In genomic region chr12:86681626-86682025, GRCm38 (mm10) we compare ENCODE assay signal across 13 mouse cellular contexts. TPM values are rescaled to one million over a fixed set of nuclear protein-coding genes. Genes with fewer than 3 reads are reported as not detected.
DNase-seq lines count a peak whose midpoint lies in the region; ATAC-seq and TF ChIP-seq lines count a peak whose summit lies in the region.
"Had no signal": no experiment of that assay in that cellular context is flagged by ENCODE, and none has a peak within 500 bp of the region (broad histone marks: within the 10 kb centered on the region; RNA-seq: fewer than 3 reads in every experiment).

No protein-coding gene starts in this region.

- intact Hi-C loops in heart, postnatal 10 days (cut with DNase I), result no loop called here

- peak overlapping the region; percentile 5; the same call in 1 of the 2 replicates for H3K4me2 ChIP-seq in heart, embryonic 11.5 days
- peak overlapping the region; percentile 32 for H3K4me2 ChIP-seq in lung, embryonic 16.5 days (ENCODE audit: low read depth, low read length)
- no peak overlapping the region for H3K4me2 ChIP-seq in lung, postnatal 0 days (replicated peaks; ENCODE audit: low read depth, low read length)
- H3K4me2 ChIP-seq in hindbrain, embryonic 14.5 days (replicated peaks), result peak overlapping the region; percentile 78
- peak overlapping the region; percentile 0 for H3K4me2 ChIP-seq in stomach, embryonic 16.5 days (ENCODE audit: low read depth, low read length)

- no peaks in the 10 kb centered on the region for H3K27me3 ChIP-seq in heart, embryonic 11.5 days (ENCODE audit: control insufficient read depth, insufficient read depth, low read length)
- H3K27me3 ChIP-seq in lung, embryonic 16.5 days (ENCODE audit: control insufficient read depth, insufficient read depth, low read depth, low read length), result no peaks in the 10 kb centered on the region
- no peaks in the 10 kb centered on the region for H3K27me3 ChIP-seq in lung, postnatal 0 days (replicated peaks; ENCODE audit: insufficient read depth, low read length)
- no peaks in the 10 kb centered on the region for H3K27me3 ChIP-seq in hindbrain, embryonic 14.5 days (ENCODE audit: control insufficient read depth, insufficient read depth, low read length)
- no peaks in the 10 kb centered on the region; the same call in 1 of the 2 replicates for H3K27me3 ChIP-seq in stomach, embryonic 16.5 days (ENCODE audit: control insufficient read depth, insufficient read depth, low read length)

- no peak overlapping the region for H3K9ac ChIP-seq in heart, embryonic 11.5 days (ENCODE audit: low read depth, low read length)
- no peak overlapping the region for H3K9ac ChIP-seq in lung, embryonic 16.5 days (ENCODE audit: low read length)
- no peak overlapping the region for H3K9ac ChIP-seq in lung, postnatal 0 days (replicated peaks; ENCODE audit: low read depth)
- H3K9ac ChIP-seq in hindbrain, embryonic 14.5 days, result peak overlapping the region; percentile 22; the same call in 1 of the 2 replicates
- H3K9ac ChIP-seq in stomach, embryonic 16.5 days (ENCODE audit: low read length), result no peak overlapping the region

- H3K27ac ChIP-seq in heart, embryonic 11.5 days (ENCODE audit: low read depth, low read length), result no peak overlapping the region
- H3K27ac ChIP-seq in lung, embryonic 16.5 days (ENCODE audit: low read length), result no peak overlapping the region
- H3K27ac ChIP-seq in lung, postnatal 0 days (ENCODE audit: low read length), result no peak overlapping the region
- H3K27ac ChIP-seq in hindbrain, embryonic 14.5 days, result no peak overlapping the region
- no peak overlapping the region for H3K27ac ChIP-seq in stomach, embryonic 16.5 days (ENCODE audit: low read length)
- H3K27ac ChIP-seq: macrophage had no signal

- H3K4me1 ChIP-seq in heart, embryonic 11.5 days (ENCODE audit: control insufficient read depth, insufficient read depth, low read length), result peaks cover 25% of the 10 kb centered on the region
- H3K4me1 ChIP-seq in lung, embryonic 16.5 days (replicated peaks; ENCODE audit: control insufficient read depth, insufficient read depth, low read length), result peaks cover 3% of the 10 kb centered on the region
- H3K4me1 ChIP-seq in lung, postnatal 0 days (ENCODE audit: insufficient read depth, low read depth, low read length), result peaks cover 8% of the 10 kb centered on the region; the same call in 1 of the 2 replicates
- peaks cover 28% of the 10 kb centered on the region for H3K4me1 ChIP-seq in hindbrain, embryonic 14.5 days (replicated peaks; ENCODE audit: control insufficient read depth, insufficient read depth, low read length)
- peaks cover 4% of the 10 kb centered on the region; the same call in 1 of the 2 replicates for H3K4me1 ChIP-seq in stomach, embryonic 16.5 days (ENCODE audit: control insufficient read depth, insufficient read depth, low read length)

- H3K9me3 ChIP-seq in heart, embryonic 11.5 days (replicated peaks; ENCODE audit: control insufficient read depth, low read length), result no peaks in the 10 kb centered on the region
- no peaks in the 10 kb centered on the region for H3K9me3 ChIP-seq in lung, embryonic 16.5 days (ENCODE audit: control insufficient read depth, low read length)
- H3K9me3 ChIP-seq in lung, postnatal 0 days (ENCODE audit: low read length), result no peaks in the 10 kb centered on the region
- H3K9me3 ChIP-seq in hindbrain, embryonic 14.5 days (ENCODE audit: control insufficient read depth, low read length), result no peaks in the 10 kb centered on the region
- no peaks in the 10 kb centered on the region for H3K9me3 ChIP-seq in stomach, embryonic 16.5 days (replicated peaks; ENCODE audit: control insufficient read depth, low read length)

- TF ChIP-seq CTCF in lung, postnatal 0 days (IDR thresholded peaks at IDR 0.05), result no peak

- no peaks in the 10 kb centered on the region for H3K36me3 ChIP-seq in heart, embryonic 11.5 days (ENCODE audit: control insufficient read depth, insufficient read depth, low read length)
- H3K36me3 ChIP-seq in lung, embryonic 16.5 days (ENCODE audit: control insufficient read depth, insufficient read depth, low read length), result no peaks in the 10 kb centered on the region
- H3K36me3 ChIP-seq in lung, postnatal 0 days (ENCODE audit: insufficient read depth, low read length), result no peaks in the 10 kb centered on the region
- peaks cover 15% of the 10 kb centered on the region for H3K36me3 ChIP-seq in hindbrain, embryonic 14.5 days (replicated peaks; ENCODE audit: control insufficient read depth, insufficient read depth)
- no peaks in the 10 kb centered on the region for H3K36me3 ChIP-seq in stomach, embryonic 16.5 days (ENCODE audit: control insufficient read depth, insufficient read depth, low read length)

- H3K4me3 ChIP-seq in heart, embryonic 11.5 days (ENCODE audit: low read depth, low read length), result no peak overlapping the region
- 0 out of 2 replicates have a peak overlapping the region, but pooled peaks have one; percentile 11 for H3K4me3 ChIP-seq in lung, embryonic 16.5 days (ENCODE audit: low read length)
- H3K4me3 ChIP-seq in lung, postnatal 0 days (ENCODE audit: low read depth, low read length), result no peak overlapping the region
- peak overlapping the region; percentile 98 for H3K4me3 ChIP-seq in hindbrain, embryonic 14.5 days (replicated peaks; ENCODE audit: low read length)
- no peak overlapping the region for H3K4me3 ChIP-seq in stomach, embryonic 16.5 days (replicated peaks; ENCODE audit: low read length)

- no peak for DNase-seq in heart, postnatal 10 days
- DNase-seq in lung, postnatal 0 days (ENCODE audit: low spot score), result no peak
- no peak for DNase-seq in hindbrain, embryonic 14.5 days (ENCODE audit: low spot score)
- DNase-seq in gastrocnemius, postnatal 10 days, result no peak
- DNase-seq in adrenal gland, postnatal 10 days, result no peak
- DNase-seq: kidney, postnatal 10 days; left cerebral cortex, postnatal 4 days; right cerebral cortex, postnatal 14 days; thymus, adult 18-20 months had no signal

- TF ChIP-seq EP300 in lung, postnatal 0 days (IDR thresholded peaks at IDR 0.05), result no peak

- no peak for ATAC-seq in heart, embryonic 11.5 days (replicated peaks; ENCODE audit: insufficient number of reproducible peaks, low FRiP score, low TSS enrichment)
- no peak for ATAC-seq in lung, embryonic 16.5 days (ENCODE audit: low read depth)
- ATAC-seq in lung, postnatal 0 days, result no peak
- no peak for ATAC-seq in hindbrain, embryonic 14.5 days (ENCODE audit: low FRiP score)
- ATAC-seq in stomach, embryonic 16.5 days (ENCODE audit: insufficient read depth, low FRiP score), result no peak

- WGBS in heart, embryonic 11.5 days (ENCODE audit: insufficient replicate concordance), result 75% methylated on average over 9 of the region's 9 CpGs
- 69% methylated on average over 9 of the region's 9 CpGs for WGBS in lung, embryonic 16.5 days
- WGBS in lung, postnatal 0 days, result 74% methylated on average over 9 of the region's 9 CpGs
- WGBS in hindbrain, embryonic 14.5 days, result 78% methylated on average over 9 of the region's 9 CpGs
- 75% methylated on average over 9 of the region's 9 CpGs for WGBS in stomach, embryonic 16.5 days

RNA-seq across cellular contexts. Expression of gene Vash1, which starts 3.1 kb away (rescaled TPM):
- polyA plus RNA-seq in heart, embryonic 11.5 days (2014; fragmentation: Nextera tagmentation; extraction: Ambion mirVana), result 7.7 and 8.2 TPM in 2 replicates
- total RNA-seq in heart, postnatal 10 days (2021), result 10 to 100 TPM; 50.7 to 55.2 TPM
- polyA plus RNA-seq in lung, embryonic 16.5 days (2015; fragmentation: Nextera tagmentation; extraction: Ambion mirVana), result 9.7 and 10.0 TPM in 2 replicates
- polyA plus RNA-seq in lung, postnatal 0 days (2015; fragmentation: Nextera tagmentation; extraction: Ambion mirVana), result 9.0 and 10.9 TPM in 2 replicates
- polyA plus RNA-seq in hindbrain, embryonic 14.5 days (2014; fragmentation: Nextera tagmentation; extraction: Ambion mirVana), result 27.5 and 31.2 TPM in 2 replicates
- polyA plus RNA-seq in stomach, embryonic 16.5 days (2015; fragmentation: Nextera tagmentation; extraction: Ambion mirVana), result 5.2 and 6.8 TPM in 2 replicates
- total RNA-seq in gastrocnemius, postnatal 10 days (2021), result 10 to 100 TPM; 29.9 to 34.5 TPM
- 10 to 100 TPM; 14.7 to 20.6 TPM for total RNA-seq in adrenal gland, postnatal 10 days (2021)
- polyA plus RNA-seq: macrophage had no signal

RNA-seq across cellular contexts. Expression of gene Angel1, which starts 44.6 kb away (rescaled TPM):
- 7.9 and 10.6 TPM in 2 replicates for polyA plus RNA-seq in heart, embryonic 11.5 days (2014; fragmentation: Nextera tagmentation; extraction: Ambion mirVana)
- 1 to 10 TPM; 4.8 to 5.6 TPM for total RNA-seq in heart, postnatal 10 days (2021)
- polyA plus RNA-seq in lung, embryonic 16.5 days (2015; fragmentation: Nextera tagmentation; extraction: Ambion mirVana), result 11.9 and 12.4 TPM in 2 replicates
- polyA plus RNA-seq in lung, postnatal 0 days (2015; fragmentation: Nextera tagmentation; extraction: Ambion mirVana), result 4.2 and 5.2 TPM in 2 replicates
- polyA plus RNA-seq in hindbrain, embryonic 14.5 days (2014; fragmentation: Nextera tagmentation; extraction: Ambion mirVana), result 12.3 and 13.1 TPM in 2 replicates
- 8.8 and 9.4 TPM in 2 replicates for polyA plus RNA-seq in stomach, embryonic 16.5 days (2015; fragmentation: Nextera tagmentation; extraction: Ambion mirVana)
- total RNA-seq in gastrocnemius, postnatal 10 days (2021), result 1 to 10 TPM; 5.8 to 6.3 TPM
- 1 to 10 TPM; 2.9 to 4.9 TPM for total RNA-seq in adrenal gland, postnatal 10 days (2021)

RNA-seq across cellular contexts. Expression of gene Lrrc74a, which starts 52.5 kb away (rescaled TPM):
- polyA plus RNA-seq in heart, embryonic 11.5 days (2014; fragmentation: Nextera tagmentation; extraction: Ambion mirVana), result not detected in 2 replicates
- total RNA-seq in heart, postnatal 10 days (2021), result not detected
- not detected in 2 replicates for polyA plus RNA-seq in lung, embryonic 16.5 days (2015; fragmentation: Nextera tagmentation; extraction: Ambion mirVana)
- not detected in 2 replicates for polyA plus RNA-seq in lung, postnatal 0 days (2015; fragmentation: Nextera tagmentation; extraction: Ambion mirVana)
- not detected in 2 replicates for polyA plus RNA-seq in hindbrain, embryonic 14.5 days (2014; fragmentation: Nextera tagmentation; extraction: Ambion mirVana)
- polyA plus RNA-seq in stomach, embryonic 16.5 days (2015; fragmentation: Nextera tagmentation; extraction: Ambion mirVana), result not detected in 2 replicates
- total RNA-seq in gastrocnemius, postnatal 10 days (2021), result not detected
- total RNA-seq in adrenal gland, postnatal 10 days (2021), result not detected
- total RNA-seq: left cerebral cortex, postnatal 4 days had no signal
- polyA plus RNA-seq: macrophage had no signal

Comparison
In these comparisons a context has a peak if more than half of its experiments do, and no peak if none do; other contexts are left out.
1. H3K4me3 ChIP-seq: peak in lung, embryonic 16.5 days (single experiment) and hindbrain, embryonic 14.5 days (single experiment); none in heart, embryonic 11.5 days (single experiment), lung, postnatal 0 days (single experiment) and stomach, embryonic 16.5 days (single experiment).